Mouse (Mus musculus) midbrain, embryonic 10.5 days (tissue): ENCODE results near the gene Relt. TPM values are rescaled to one million over a fixed set of nuclear protein-coding genes. Genes with fewer than 3 reads are reported as not detected.

Experiments used
- DNase-seq: peaks from one replicate; pipeline ENCODE4 v3.0.0-alpha.2; 2017; ENCODE audit warnings: low spot score
- H3K27ac ChIP-seq: fragments of 300-500 bp; sonication (generic); replicated peaks from 2 replicates; pipeline ENCODE4 v1.5.1; 2016; ENCODE audit warnings: mild to moderate bottlenecking
- H3K27me3 ChIP-seq: fragments of 300-500 bp; sonication (generic); 2 replicates; pipeline ENCODE4 v1.6.1; 2016; ENCODE audit warnings: low read depth, mild to moderate bottlenecking; ENCODE audit not compliant: poor library complexity, severe bottlenecking
- H3K36me3 ChIP-seq: fragments of 300-500 bp; sonication (generic); 2 replicates; pipeline ENCODE4 v1.6.1; 2016; ENCODE audit warnings: mild to moderate bottlenecking, moderate library complexity
- H3K4me1 ChIP-seq: fragments of 300-500 bp; sonication (generic); 2 replicates; pipeline ENCODE4 v1.6.1; 2016
- H3K4me3 ChIP-seq: fragments of 300-500 bp; sonication (generic); 2 replicates; pipeline ENCODE4 v1.5.1; 2016; ENCODE audit warnings: mild to moderate bottlenecking, moderate library complexity
- H3K9me3 ChIP-seq: fragments of 300-500 bp; sonication (generic); replicated peaks from 2 replicates; pipeline ENCODE4 v1.6.1; 2016; ENCODE audit warnings: mild to moderate bottlenecking
- WGBS: fragments of 180-500 bp; shearing (Covaris S2); methylation state at CpG from one replicate; pipeline ENCODE4 v1.1.7; 2016; 5-methylcytosine and 5-hydroxymethylcytosine counted together
- polyA plus RNA-seq: library from polyadenylated mRNA; unstranded; fragments of >200 nt; fragmentation: Nextera tagmentation; extraction: Ambion mirVana; gene quantifications from 2 replicates; pipeline ENCODE4 v1.2.1, GENCODE M21; 2016

Gene Relt
- polyA plus RNA-seq, 1 experiment from 2014 or later, result 5.2 TPM

- WGBS, result 4% methylated on average over 53 of the region's 53 CpGs
- peak overlapping the region; percentile 80 for H3K27ac ChIP-seq
- H3K27me3 ChIP-seq, result peaks cover 3% of the 10 kb centered on the region; the same call in 1 of the 2 replicates
- H3K36me3 ChIP-seq, result peaks cover 26% of the 10 kb centered on the region
- peak; percentile 49 for DNase-seq
- peaks cover 30% of the 10 kb centered on the region for H3K4me1 ChIP-seq
- peak overlapping the region; percentile 70 for H3K4me3 ChIP-seq
- H3K9me3 ChIP-seq, result no peaks in the 10 kb centered on the region
Observed at GRCm38 (mm10) chr7:100894057-100894832, 31.0 kb upstream of the Relt start.

GRCm38 (mm10) chr7:100893249-100894056, 30.2 kb upstream of the Relt start:
- no peak for DNase-seq
- WGBS, result 70% methylated on average over 20 of the region's 20 CpGs
- Histone ChIP-seq H3K27me3 (peaks cover 3% of the 10 kb centered on the region; the same call in 1 of the 2 replicates), H3K36me3 (peaks cover 34% of the 10 kb centered on the region), H3K4me1 (peaks cover 30% of the 10 kb centered on the region), H3K27ac (peak overlapping the region; percentile 80), H3K4me3 (peak overlapping the region; percentile 70), H3K9me3 (no peaks in the 10 kb centered on the region)

GRCm38 (mm10) chr7:100886535-100886934, 23.3 kb upstream of the Relt start:
- DNase-seq, result peak; percentile 50
- H3K4me1 ChIP-seq, result no peaks in the 10 kb centered on the region
- no peaks in the 10 kb centered on the region for H3K27me3 ChIP-seq
- WGBS, result 31% methylated on average over 3 of the region's 3 CpGs
- H3K4me3 ChIP-seq, result no peak overlapping the region
- H3K36me3 ChIP-seq, result peaks cover 79% of the 10 kb centered on the region
- H3K27ac ChIP-seq, result no peak overlapping the region
- H3K9me3 ChIP-seq, result no peaks in the 10 kb centered on the region

GRCm38 (mm10) chr7:100884460-100884859, 21.2 kb upstream of the Relt start:
- Histone ChIP-seq H3K4me3 (no peak overlapping the region), H3K9me3 (no peaks in the 10 kb centered on the region), H3K27ac (no peak overlapping the region), H3K36me3 (peaks cover 87% of the 10 kb centered on the region), H3K4me1 (peaks cover 6% of the 10 kb centered on the region), H3K27me3 (no peaks in the 10 kb centered on the region)
- DNase-seq, result no peak
- WGBS, result 91% methylated on average over 4 of the region's 4 CpGs

GRCm38 (mm10) chr7:100881950-100882349, 18.7 kb upstream of the Relt start:
- 95% methylated on average over 4 of the region's 4 CpGs for WGBS
- no peak overlapping the region for H3K27ac ChIP-seq
- no peaks in the 10 kb centered on the region for H3K9me3 ChIP-seq
- H3K36me3 ChIP-seq, result peaks cover 92% of the 10 kb centered on the region
- no peak for DNase-seq
- no peaks in the 10 kb centered on the region for H3K27me3 ChIP-seq
- H3K4me1 ChIP-seq, result peaks cover 9% of the 10 kb centered on the region
- H3K4me3 ChIP-seq, result no peak overlapping the region

- H3K9me3 ChIP-seq, result no peaks in the 10 kb centered on the region
- no peak overlapping the region for H3K4me3 ChIP-seq
- peaks cover 9% of the 10 kb centered on the region for H3K4me1 ChIP-seq
- DNase-seq, result no peak
- peaks cover 96% of the 10 kb centered on the region for H3K36me3 ChIP-seq
- no peak overlapping the region for H3K27ac ChIP-seq
- 92% methylated on average over 9 of the region's 9 CpGs for WGBS
- H3K27me3 ChIP-seq, result no peaks in the 10 kb centered on the region
Observed at GRCm38 (mm10) chr7:100881531-100881930, 18.3 kb upstream of the Relt start.

- Histone ChIP-seq H3K4me1 (peaks cover 9% of the 10 kb centered on the region), H3K27ac (peak overlapping the region; percentile 84), H3K9me3 (no peaks in the 10 kb centered on the region), H3K27me3 (no peaks in the 10 kb centered on the region), H3K36me3 (peaks cover 100% of the 10 kb centered on the region), H3K4me3 (no peak overlapping the region)
- peak; percentile 81 for DNase-seq
- WGBS, result 17% methylated on average over 20 of the region's 20 CpGs
Observed at GRCm38 (mm10) chr7:100879595-100879994, 16.3 kb upstream of the Relt start.

- DNase-seq, result no peak
- H3K4me1 ChIP-seq, result peaks cover 9% of the 10 kb centered on the region
- no peak overlapping the region for H3K27ac ChIP-seq
- no peaks in the 10 kb centered on the region for H3K9me3 ChIP-seq
- 92% methylated on average over 9 of the region's 9 CpGs for WGBS
- no peaks in the 10 kb centered on the region for H3K27me3 ChIP-seq
- no peak overlapping the region for H3K4me3 ChIP-seq
- H3K36me3 ChIP-seq, result peaks cover 100% of the 10 kb centered on the region
Observed at GRCm38 (mm10) chr7:100876771-100877170, 13.5 kb upstream of the Relt start.

GRCm38 (mm10) chr7:100876293-100876692, 13.0 kb upstream of the Relt start:
- no peaks in the 10 kb centered on the region for H3K9me3 ChIP-seq
- no peaks in the 10 kb centered on the region for H3K27me3 ChIP-seq
- peaks cover 9% of the 10 kb centered on the region for H3K4me1 ChIP-seq
- peaks cover 100% of the 10 kb centered on the region for H3K36me3 ChIP-seq
- 92% methylated on average over 13 of the region's 13 CpGs for WGBS
- no peak for DNase-seq
- H3K27ac ChIP-seq, result no peak overlapping the region
- H3K4me3 ChIP-seq, result no peak overlapping the region

- peaks cover 98% of the 10 kb centered on the region for H3K36me3 ChIP-seq
- peaks cover 9% of the 10 kb centered on the region for H3K4me1 ChIP-seq
- no peaks in the 10 kb centered on the region for H3K27me3 ChIP-seq
- H3K27ac ChIP-seq, result no peak overlapping the region
- no peaks in the 10 kb centered on the region for H3K9me3 ChIP-seq
- 75% methylated on average over 1 of the region's 1 CpGs for WGBS
- H3K4me3 ChIP-seq, result no peak overlapping the region
- no peak for DNase-seq
Observed at GRCm38 (mm10) chr7:100875822-100876221, 12.6 kb upstream of the Relt start.

- 95% methylated on average over 13 of the region's 13 CpGs for WGBS
- Histone ChIP-seq H3K4me1 (no peaks in the 10 kb centered on the region), H3K9me3 (no peaks in the 10 kb centered on the region), H3K4me3 (no peak overlapping the region), H3K27me3 (no peaks in the 10 kb centered on the region), H3K36me3 (peaks cover 75% of the 10 kb centered on the region), H3K27ac (no peak overlapping the region)
- no peak for DNase-seq
Observed at GRCm38 (mm10) chr7:100873197-100873596, 10.0 kb upstream of the Relt start.

- H3K36me3 ChIP-seq, result peaks cover 62% of the 10 kb centered on the region
- no peaks in the 10 kb centered on the region for H3K27me3 ChIP-seq
- no peak overlapping the region for H3K4me3 ChIP-seq
- no peaks in the 10 kb centered on the region for H3K9me3 ChIP-seq
- no peak for DNase-seq
- H3K4me1 ChIP-seq, result no peaks in the 10 kb centered on the region
- 91% methylated on average over 5 of the region's 5 CpGs for WGBS
- no peak overlapping the region for H3K27ac ChIP-seq
Observed at GRCm38 (mm10) chr7:100871892-100872291, 8.6 kb upstream of the Relt start.

GRCm38 (mm10) chr7:100871355-100871754, 8.1 kb upstream of the Relt start:
- Histone ChIP-seq H3K4me3 (no peak overlapping the region), H3K9me3 (no peaks in the 10 kb centered on the region), H3K4me1 (no peaks in the 10 kb centered on the region), H3K27ac (no peak overlapping the region), H3K36me3 (peaks cover 57% of the 10 kb centered on the region), H3K27me3 (no peaks in the 10 kb centered on the region)
- DNase-seq, result no peak
- WGBS, result 94% methylated on average over 4 of the region's 4 CpGs
